Mouse (Mus musculus): ENCODE measurements around the gene Pdgfra.

- TF ChIP-seq CTCF (IDR thresholded peaks at IDR 0.05; ENCODE audit: low read depth) (no peak), EP300 (optimal IDR thresholded peaks at IDR 0.05) (no peak)
These were observed 95.1 kb downstream of the Pdgfra start for GRCm38 (mm10) chr5:75247070-75247740.
